Mouse (Mus musculus) heart, postnatal 14 days (tissue): ENCODE measurements around the gene Macrod2. TPM values are rescaled to one million over a fixed set of nuclear protein-coding genes. Genes with fewer than 3 reads are reported as not detected.
A peak's percentile ranks its signal among the peaks of the same experiment; 100 is the strongest.

Source experiments
- DNase-seq, 2 experiments: peaks; one replicate each; pipeline ENCODE4 v3.0.0; 2021 to 2022
- intact Hi-C: fragments of 180-260 bp; cut with DNase I; formaldehyde crosslinking; loops from one replicate; pipeline ENCODE4 v1.15.1; 2025
- total RNA-seq, 2 experiments: library from RNA; stranded (reverse); gene quantifications; 2 replicates each; pipeline ENCODE4 v1.2.3; 2021

The Macrod2 gene
- total RNA-seq, 2 experiments from 2014 or later, result 9.9 to 10.1 TPM

GRCm38 (mm10) chr2:141870930-141871329 is 1475.8 kb downstream of the Macrod2 start:
- intact Hi-C loops, result no loop called here
- no peak for DNase-seq

- peak in 1 of 2 experiments; percentile 10 for DNase-seq
- intact Hi-C loops, result no loop called here
Measured at GRCm38 (mm10) chr2:141876155-141876851, 1481.2 kb downstream of the Macrod2 start.

GRCm38 (mm10) chr2:141876958-141877357 is 1481.8 kb downstream of the Macrod2 start:
- no peak for DNase-seq
- intact Hi-C loops, result no loop called here

- intact Hi-C loops, result no loop called here
- no peak for DNase-seq
Measured at GRCm38 (mm10) chr2:141878473-141878872, 1483.4 kb downstream of the Macrod2 start.

GRCm38 (mm10) chr2:141879711-141880110 is 1484.6 kb downstream of the Macrod2 start:
- intact Hi-C loops, result no loop called here
- no peak for DNase-seq

GRCm38 (mm10) chr2:141886694-141887474 is 1491.8 kb downstream of the Macrod2 start:
- no peak for DNase-seq
- intact Hi-C loops, result no loop called here

- intact Hi-C loops, result no loop called here
- no peak for DNase-seq
Measured at GRCm38 (mm10) chr2:141889497-141889896, 1494.4 kb downstream of the Macrod2 start.

GRCm38 (mm10) chr2:141897951-141898350 is 1502.8 kb downstream of the Macrod2 start:
- intact Hi-C loops, result no loop called here
- no peak for DNase-seq

- no peak for DNase-seq
- intact Hi-C loops, result no loop called here
Measured at GRCm38 (mm10) chr2:141911831-141912447, 1516.8 kb downstream of the Macrod2 start.

GRCm38 (mm10) chr2:141913486-141913885 is 1518.4 kb downstream of the Macrod2 start:
- DNase-seq, result no peak
- intact Hi-C loops, result no loop called here

- intact Hi-C loops, result no loop called here
- DNase-seq, result no peak
Measured at GRCm38 (mm10) chr2:141913894-141914293, 1518.8 kb downstream of the Macrod2 start.

- DNase-seq, result no peak
- intact Hi-C loops, result no loop called here
Measured at GRCm38 (mm10) chr2:141920377-141920992, 1525.4 kb downstream of the Macrod2 start.

GRCm38 (mm10) chr2:141935130-141935529 is 1540.0 kb downstream of the Macrod2 start:
- intact Hi-C loops, result no loop called here
- no peak for DNase-seq

GRCm38 (mm10) chr2:141954795-141955194 is 1559.7 kb downstream of the Macrod2 start:
- DNase-seq, result no peak
- intact Hi-C loops, result no loop called here

- DNase-seq, result no peak
- intact Hi-C loops, result no loop called here
Measured at GRCm38 (mm10) chr2:141955197-141955596, 1560.1 kb downstream of the Macrod2 start.

- intact Hi-C loops, result no loop called here
Measured at GRCm38 (mm10) chr2:141962868-141963267, 1567.8 kb downstream of the Macrod2 start.

GRCm38 (mm10) chr2:141983664-141984395 is 1588.7 kb downstream of the Macrod2 start:
- DNase-seq, result no peak
- intact Hi-C loops, result no loop called here

More at GRCm38 (mm10) chr2:141962868-141963267, 1567.8 kb downstream of the Macrod2 start:
- DNase-seq, result no peak

GRCm38 (mm10) chr2:141998901-141999300 is 1603.8 kb downstream of the Macrod2 start:
- peak; percentile 50 to 53 for DNase-seq
- intact Hi-C loops, result no loop called here

- intact Hi-C loops, result no loop called here
- no peak for DNase-seq
Measured at GRCm38 (mm10) chr2:142024534-142025155, 1629.5 kb downstream of the Macrod2 start.

GRCm38 (mm10) chr2:142026721-142027120 is 1631.6 kb downstream of the Macrod2 start:
- DNase-seq, result no peak
- intact Hi-C loops, result no loop called here
